Mouse (Mus musculus): ENCODE results near the gene Slc4a4.

The Slc4a4 gene

DNA sequence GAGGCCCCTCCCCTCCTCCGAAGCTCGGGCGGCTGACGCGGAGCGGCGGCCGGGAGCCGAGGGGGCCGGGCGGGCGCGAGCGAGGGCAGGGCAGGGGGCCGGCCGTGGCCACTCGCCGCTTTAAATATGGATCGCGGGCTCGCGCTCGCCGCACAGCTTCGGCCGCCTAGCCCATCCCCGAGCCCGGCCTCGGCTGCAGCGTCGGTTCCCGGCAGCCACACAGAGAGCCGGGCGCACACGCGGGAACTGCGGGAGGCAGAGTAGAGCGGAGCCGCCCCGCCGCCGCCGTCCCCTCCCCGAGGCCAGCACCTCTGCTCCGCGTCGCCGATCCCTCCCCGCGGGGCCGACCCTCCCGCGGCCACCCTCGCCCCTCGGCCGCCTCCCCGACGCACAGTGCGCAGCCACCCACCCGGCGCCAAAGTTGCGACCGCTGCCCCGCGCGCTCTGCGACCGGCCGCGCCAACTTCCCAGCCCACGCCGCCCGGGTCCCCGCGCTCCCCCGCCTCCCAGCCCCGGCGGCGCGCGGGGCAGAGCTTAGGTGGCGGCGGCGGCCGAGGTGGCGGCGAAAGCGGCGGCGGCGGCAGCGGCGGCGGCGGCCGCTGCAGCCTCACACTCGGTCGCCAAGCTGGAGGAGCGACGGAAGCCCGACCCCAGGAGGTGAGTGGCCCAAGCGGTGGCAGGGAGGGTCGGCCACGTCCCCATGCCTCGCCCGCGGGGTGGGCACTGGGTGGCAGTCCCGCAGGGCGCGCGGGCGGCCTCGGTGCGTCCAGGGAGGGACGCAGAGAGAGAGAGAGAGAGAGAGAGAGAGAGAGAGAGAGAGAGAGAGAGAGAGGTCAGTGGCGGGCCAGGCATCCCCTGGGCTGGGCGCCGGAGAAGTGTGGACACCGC, at the start of gene Slc4a4:
Slc4a4 (plus strand) TSS at position 151 of the 888 bp plus-strand sequence.
- no peak for DNase-seq (ENCODE audit: low spot score in 2 of 2)

- DNase-seq (ENCODE audit: low spot score in 2 of 2), result no peak
Observed at GRCm38 (mm10) chr5:88840080-88840798, 46.4 kb upstream of the Slc4a4 start.

GRCm38 (mm10) chr5:88857311-88857710, 29.3 kb upstream of the Slc4a4 start:
- no peak for DNase-seq (ENCODE audit: low spot score in 2 of 2)

DNA sequence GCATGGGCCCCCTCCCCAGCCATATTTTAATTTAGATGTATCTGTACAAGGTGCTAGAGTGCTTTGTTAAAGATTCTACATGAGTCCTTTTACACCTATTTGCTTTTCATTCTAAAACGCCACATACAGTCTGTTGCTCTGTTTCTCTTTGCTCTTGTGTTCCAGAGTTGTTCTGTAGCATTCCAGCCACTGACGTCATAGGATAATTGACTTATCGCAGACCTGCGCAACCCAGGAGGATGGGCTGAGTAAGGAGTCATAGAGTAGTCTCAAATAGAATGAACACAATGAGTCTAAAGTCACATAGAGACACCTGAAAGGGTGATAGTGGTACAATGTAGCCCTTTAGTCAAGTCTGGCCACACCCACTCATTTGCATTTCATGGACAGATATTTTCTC, 28.8 kb upstream of the Slc4a4 start:
- DNase-seq (ENCODE audit: low spot score in 2 of 2), result no peak

DNA sequence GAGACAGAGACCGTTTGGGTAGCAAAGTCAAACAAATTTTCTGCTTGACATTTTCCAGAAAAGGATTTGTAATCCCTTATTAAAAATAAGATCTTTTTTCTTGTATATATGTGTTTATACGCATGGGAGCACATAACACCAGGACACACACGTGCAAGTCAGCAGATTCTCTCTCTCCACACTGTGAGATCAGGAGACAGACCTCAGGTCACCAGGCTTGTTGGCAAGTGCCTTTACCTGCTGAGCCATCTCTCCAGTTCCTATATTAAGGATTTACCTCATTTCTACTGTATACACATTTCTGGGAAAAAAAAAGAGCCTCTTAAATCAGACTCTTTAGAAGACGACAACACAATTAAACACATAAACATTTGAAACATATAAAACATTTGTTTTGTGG, 28.4 kb upstream of the Slc4a4 start:
- no peak for DNase-seq (ENCODE audit: low spot score in 2 of 2)

- peak in 1 of 2 experiments; percentile 15 for DNase-seq (ENCODE audit: low spot score in 2 of 2)
Observed at GRCm38 (mm10) chr5:88862163-88862562, 24.5 kb upstream of the Slc4a4 start.

GRCm38 (mm10) chr5:88862794-88863193, 23.8 kb upstream of the Slc4a4 start:
- DNase-seq (ENCODE audit: low spot score in 2 of 2), result no peak

DNA sequence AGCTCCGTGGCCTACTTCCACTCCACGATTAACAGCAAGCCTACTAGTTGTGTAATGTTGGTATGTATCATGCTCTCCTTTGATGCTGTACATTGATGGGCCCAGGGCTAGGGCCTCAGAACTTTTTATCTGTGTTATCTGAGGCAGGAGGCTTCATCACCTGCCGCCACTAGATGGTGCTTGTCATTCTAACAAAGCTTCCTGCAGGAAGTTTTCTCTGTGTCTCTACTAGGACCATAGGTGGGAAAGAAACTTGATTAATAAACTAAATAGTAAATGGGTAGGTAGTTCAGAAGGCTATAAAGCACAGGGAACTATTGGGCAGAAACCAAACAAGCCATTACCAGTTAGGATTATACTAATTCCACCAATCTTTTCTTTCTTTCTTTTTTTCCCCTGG, 2.5 kb upstream of the Slc4a4 start:
- DNase-seq (ENCODE audit: low spot score in 2 of 2), result no peak

DNA sequence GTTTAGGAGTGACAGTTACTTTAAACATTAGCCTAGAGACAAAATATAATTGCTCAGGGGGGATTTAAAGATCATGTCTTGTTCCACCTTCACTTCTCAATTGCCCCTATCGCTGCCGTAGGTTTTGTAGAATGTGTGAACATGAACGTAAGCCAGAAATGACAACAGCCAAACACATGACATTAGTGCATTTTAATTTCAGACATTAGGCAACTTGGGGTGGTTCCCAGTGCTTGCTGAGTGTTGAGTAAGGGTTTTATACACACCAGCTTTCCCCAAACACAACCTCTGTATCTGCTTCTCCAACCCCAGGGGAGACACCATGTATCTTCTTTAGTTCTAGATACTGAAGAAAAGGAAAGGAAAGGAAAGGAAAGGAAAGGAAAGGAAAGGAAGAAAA, 1.1 kb upstream of the Slc4a4 start:
- no peak for DNase-seq (ENCODE audit: low spot score in 2 of 2)

- DNase-seq (ENCODE audit: low spot score in 2 of 2), result no peak
Observed at GRCm38 (mm10) chr5:88885944-88886343, 674 bp upstream of the Slc4a4 start.

- no peak for DNase-seq (ENCODE audit: low spot score in 2 of 2)
Observed at GRCm38 (mm10) chr5:88886349-88886667, 310 bp upstream of the Slc4a4 start.

DNA sequence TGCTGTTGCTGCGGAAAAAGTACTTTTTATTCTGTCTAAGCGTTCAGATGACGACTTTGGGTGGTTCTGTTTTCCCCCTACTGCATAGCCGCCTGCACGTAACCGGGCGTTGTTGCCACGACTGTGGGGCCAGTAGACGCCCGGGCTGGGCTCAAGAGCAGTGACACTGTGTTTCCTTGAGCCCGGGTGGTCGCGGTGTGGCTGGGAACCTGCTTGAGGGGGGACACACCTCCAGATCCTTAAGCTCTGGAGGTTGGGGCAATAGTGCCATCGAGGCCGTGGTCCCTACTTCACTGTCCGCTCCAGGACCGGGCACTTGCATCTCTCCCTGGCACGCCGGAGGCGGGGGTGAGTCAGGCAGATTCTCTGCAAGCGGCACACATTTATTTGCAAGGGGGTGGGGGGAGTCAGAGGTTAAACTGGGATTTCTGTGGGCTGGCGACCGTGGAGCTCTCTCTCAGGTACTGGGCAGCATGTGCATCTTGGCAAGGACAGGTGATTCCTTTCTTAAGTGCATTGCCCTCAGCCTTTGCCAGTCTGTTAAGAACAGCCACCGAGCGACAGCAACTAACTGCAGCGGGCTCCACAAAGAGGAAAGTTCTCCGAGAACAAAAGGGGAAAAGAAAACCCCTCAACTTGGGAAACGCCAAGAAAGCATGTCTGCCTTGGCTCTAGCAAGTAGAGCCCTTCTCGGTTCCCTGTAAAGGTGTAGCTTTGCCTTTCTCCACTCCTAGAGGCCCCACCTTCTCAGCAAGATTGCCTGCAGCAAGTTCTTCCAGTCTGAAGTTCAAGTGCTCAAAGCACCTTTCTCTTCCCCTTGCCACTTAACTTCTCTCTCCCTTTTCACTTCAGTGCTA, 1.2 kb downstream of the Slc4a4 start:
- no peak for DNase-seq (ENCODE audit: low spot score in 2 of 2)

DNA sequence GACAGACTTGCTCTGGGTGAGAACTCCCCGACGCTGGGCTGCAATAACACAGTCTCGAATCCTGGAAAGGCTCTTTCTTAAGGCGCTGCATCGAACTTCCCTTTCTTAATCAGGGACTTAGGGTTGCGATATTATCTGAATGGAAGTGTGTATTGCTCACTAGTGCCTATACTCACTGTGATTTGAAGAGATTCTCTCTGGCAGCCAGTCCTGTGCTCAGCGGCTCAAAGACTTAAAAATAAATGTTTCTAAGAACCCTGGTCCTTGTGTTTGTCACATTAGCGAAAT, 1.7 kb downstream of the Slc4a4 start:
- no peak for DNase-seq (ENCODE audit: low spot score in 2 of 2)

- no peak for DNase-seq (ENCODE audit: low spot score in 2 of 2)
Observed at GRCm38 (mm10) chr5:88889326-88889725, 2.7 kb downstream of the Slc4a4 start.

GRCm38 (mm10) chr5:88890146-88890545, 3.5 kb downstream of the Slc4a4 start:
- DNase-seq (ENCODE audit: low spot score in 2 of 2), result no peak

DNA sequence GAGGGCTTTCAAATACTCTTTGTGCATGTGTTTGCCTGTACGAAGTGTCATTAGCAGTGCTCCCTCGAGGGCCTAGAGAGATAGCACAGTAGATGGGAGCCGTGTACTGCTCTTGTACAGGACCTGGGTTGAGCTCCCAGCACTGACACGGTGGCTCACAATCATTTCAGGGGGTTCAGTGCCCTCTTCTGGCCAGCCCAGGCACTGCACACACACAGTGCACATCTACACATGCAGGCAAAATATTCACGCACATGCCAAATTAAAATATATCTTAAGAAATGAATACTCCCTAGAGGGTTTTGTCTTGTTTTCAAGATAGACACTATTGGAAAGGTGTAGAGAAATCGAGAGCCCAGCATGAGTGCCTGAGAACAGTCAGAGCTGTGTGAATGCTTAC, 10.0 kb downstream of the Slc4a4 start:
- DNase-seq (ENCODE audit: low spot score in 2 of 2), result no peak

DNA sequence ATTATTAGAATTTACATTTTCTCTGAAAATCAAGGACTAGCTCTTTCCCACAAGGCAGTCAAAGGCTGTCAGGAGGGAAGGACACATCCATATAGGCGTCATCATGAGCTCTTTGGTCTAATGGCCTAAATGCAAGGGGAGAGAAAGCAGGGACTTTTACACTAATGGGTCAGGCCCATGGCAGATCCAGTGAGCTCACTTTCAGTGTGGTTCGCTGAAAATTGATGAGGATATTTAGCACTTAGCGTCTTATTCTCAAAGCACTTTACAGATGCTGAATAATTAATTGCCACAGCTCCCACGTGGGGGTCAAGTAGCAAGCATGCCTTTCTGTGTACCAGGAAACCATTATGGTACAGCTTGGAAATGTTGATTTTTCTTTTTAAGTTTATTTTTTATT, 16.5 kb downstream of the Slc4a4 start:
- DNase-seq (ENCODE audit: low spot score in 2 of 2), result no peak

DNA sequence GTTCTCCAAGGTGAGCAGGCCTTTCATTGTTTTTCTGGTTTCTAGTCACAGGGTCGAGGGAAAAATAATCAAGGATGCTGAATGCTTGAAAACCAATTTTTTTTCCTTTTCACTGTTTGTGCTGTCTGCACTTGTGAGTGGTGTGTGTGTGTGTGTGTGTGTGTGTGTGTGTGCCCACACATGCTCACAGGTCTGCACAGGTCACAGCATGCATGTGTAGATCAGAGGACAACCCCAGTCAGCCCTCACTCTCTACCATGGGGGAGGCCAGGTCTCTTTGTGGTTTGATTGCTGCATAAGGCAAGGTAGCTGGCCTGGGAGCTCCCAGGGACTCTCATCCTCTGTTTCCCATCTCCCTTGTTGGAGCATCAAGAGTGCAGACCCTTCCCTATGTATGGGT, 16.9 kb downstream of the Slc4a4 start:
- DNase-seq (ENCODE audit: low spot score in 2 of 2), result no peak

DNA sequence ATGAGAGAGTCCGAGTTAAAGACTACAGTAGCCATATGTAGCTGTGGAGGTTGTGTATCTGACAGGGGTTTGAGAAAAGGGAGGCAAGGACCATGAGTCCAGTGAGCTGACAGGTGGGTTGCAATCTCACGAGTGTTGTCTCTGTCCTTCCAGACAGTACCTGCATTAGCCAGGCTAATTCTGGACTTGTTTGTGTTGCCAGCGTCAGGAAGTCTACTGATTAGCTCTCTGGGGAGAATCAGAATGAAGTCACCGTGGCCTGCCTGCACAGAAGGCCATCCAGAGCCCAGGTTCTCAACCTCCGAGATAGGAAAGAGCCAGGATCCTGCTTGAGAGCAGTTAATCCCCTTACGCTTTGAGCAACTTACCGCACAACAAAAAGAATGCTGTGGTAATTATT, 18.2 kb downstream of the Slc4a4 start:
- no peak for DNase-seq (ENCODE audit: low spot score in 2 of 2)

- no peak for DNase-seq (ENCODE audit: low spot score in 2 of 2)
Observed at GRCm38 (mm10) chr5:88907615-88908014, 21.0 kb downstream of the Slc4a4 start.

DNA sequence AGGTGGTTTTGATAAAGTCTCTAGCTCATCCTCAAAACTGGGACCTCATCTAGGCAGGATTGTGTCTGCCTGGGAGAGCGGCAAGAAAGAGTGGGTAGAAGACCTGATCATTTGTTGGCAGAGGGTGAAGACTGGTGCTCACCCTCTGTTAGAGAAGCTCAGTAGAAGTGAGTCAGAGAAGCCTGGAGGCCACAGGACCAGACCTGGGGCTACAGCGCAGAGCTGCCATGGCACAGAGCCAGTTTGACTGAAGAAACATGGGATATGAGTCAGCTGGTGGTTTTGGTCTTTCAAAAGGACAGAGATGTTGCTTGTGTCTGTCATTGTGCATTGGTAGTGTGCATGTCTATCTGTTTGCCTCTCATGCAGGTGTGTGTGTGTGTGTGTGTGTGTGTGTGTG, 26.0 kb downstream of the Slc4a4 start:
- no peak for DNase-seq (ENCODE audit: low spot score in 2 of 2)

DNA sequence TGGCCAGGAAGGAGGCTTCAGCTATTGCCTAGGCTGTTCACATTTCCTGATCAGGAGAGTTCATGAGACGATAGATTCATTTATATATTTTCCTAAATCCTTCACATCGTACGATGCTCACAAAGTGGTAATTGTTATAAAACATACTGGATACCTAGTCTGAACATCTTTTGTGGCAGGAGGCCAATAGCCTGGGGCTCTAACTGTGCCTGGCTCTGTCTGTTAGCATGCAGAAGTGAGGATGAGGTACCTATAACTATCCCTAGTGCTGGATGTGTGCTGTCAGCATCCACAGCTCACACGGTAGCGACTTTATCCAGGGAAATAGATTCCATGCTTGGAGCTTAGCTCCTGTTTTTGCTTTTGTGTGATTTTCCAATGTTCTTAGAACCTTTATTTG, 28.5 kb downstream of the Slc4a4 start:
- DNase-seq (ENCODE audit: low spot score in 2 of 2), result no peak
